In the genomic region with DNA sequence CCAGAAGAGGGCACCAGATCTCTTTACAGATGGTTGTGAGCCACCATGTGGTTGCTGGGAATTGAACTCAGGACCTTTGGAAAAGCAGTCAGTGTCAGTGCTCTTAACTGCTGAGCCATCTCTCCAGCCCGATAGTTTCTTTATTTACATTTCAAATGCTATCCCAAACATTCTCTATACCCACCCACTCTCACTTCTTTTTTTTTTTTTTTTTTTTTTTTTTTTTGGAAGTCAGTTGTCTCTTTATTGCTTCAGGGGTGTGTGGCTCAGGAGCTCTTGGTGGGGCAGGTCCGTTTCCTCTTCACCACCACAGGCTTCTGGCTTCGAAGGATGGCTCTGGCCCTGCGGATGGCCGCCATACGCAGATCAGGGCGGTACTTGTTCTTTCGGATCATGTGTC, we compare ENCODE assay signal across 10 mouse cellular contexts. TPM values are rescaled to one million over a fixed set of nuclear protein-coding genes. Genes with fewer than 3 reads are reported as not detected.
DNase-seq lines count a peak whose midpoint lies in the region; TF ChIP-seq lines count a peak whose summit lies in the region.
"Not testable (repeated sequence)": the region's sequence is repeated elsewhere in the genome, so short reads cannot be mapped to it uniquely, and the experiment has no call there.
"Had no signal": no experiment of that assay in that cellular context is flagged by ENCODE, and none has a peak within 500 bp of the region (broad histone marks: within the 10 kb centered on the region; RNA-seq: fewer than 3 reads in every experiment).

No protein-coding gene starts in this region.

- not testable (repeated sequence) for TF ChIP-seq POLR2A in ES-Bruce4 (IDR thresholded peaks at IDR 0.05; ENCODE audit: insufficient read depth, low read length); testis, adult 2 months (IDR thresholded peaks at IDR 0.05; ENCODE audit: control insufficient read depth, low read depth, low read length)

- not testable (repeated sequence) for H3K9me3 ChIP-seq in E14TG2a.4 (ENCODE audit: low read length); ES-Bruce4 (replicated peaks; ENCODE audit: control insufficient read depth, insufficient read depth, low read length, poor library complexity, severe bottlenecking); ES-E14 (ENCODE audit: control insufficient read depth, insufficient read depth, low read depth, low read length)

- H3K27me3 ChIP-seq in E14TG2a.4 (ENCODE audit: insufficient read depth, low read length); ES-Bruce4 (ENCODE audit: control insufficient read depth, insufficient read depth, low read length, poor library complexity, severe bottlenecking); testis, adult 2 months (ENCODE audit: control insufficient read depth, insufficient read depth, low read length): not testable (repeated sequence)

- H3K4me1 ChIP-seq in E14TG2a.4 (replicated peaks; ENCODE audit: low read depth, low read length); ES-Bruce4 (ENCODE audit: control insufficient read depth, insufficient read depth, low read length); ES-E14 (ENCODE audit: control insufficient read depth in 2 of 2, insufficient read depth in 2 of 2, low read length in 2 of 2, poor library complexity in 1 of 2); testis, adult 2 months (ENCODE audit: control insufficient read depth, insufficient read depth, low read length): not testable (repeated sequence)

- H3K36me3 ChIP-seq in E14TG2a.4 (ENCODE audit: insufficient read depth, low read length); ES-Bruce4 (ENCODE audit: control insufficient read depth, insufficient read depth, low read length, poor library complexity, severe bottlenecking); ES-E14 (ENCODE audit: control insufficient read depth, insufficient read depth, low read length, poor library complexity, severe bottlenecking); testis, adult 2 months (ENCODE audit: control insufficient read depth, insufficient read depth, low read length): not testable (repeated sequence)

- H3K4me3 ChIP-seq in E14TG2a.4 (replicated peaks; ENCODE audit: low read length) (peak overlapping the region; percentile 37), ES-Bruce4 (ENCODE audit: low read depth, low read length) (peak overlapping the region; percentile 69), ES-E14 (ENCODE audit: insufficient read depth in 1 of 2, low read depth in 1 of 2, low read length in 2 of 2, poor library complexity in 1 of 2, severe bottlenecking in 1 of 2) (peak overlapping the region in 1 of 2 experiments; percentile 41; a peak in 1 of 4 replicates)
- peak overlapping the region; percentile 15 for H3K4me3 ChIP-seq in testis, adult 2 months (ENCODE audit: control insufficient read depth, low read depth, low read length)

- not testable (repeated sequence) for H3K27ac ChIP-seq in ES-Bruce4 (ENCODE audit: insufficient read depth, low read length); ES-E14 (ENCODE audit: insufficient read depth, low read depth, low read length, poor library complexity, severe bottlenecking); testis, adult 2 months (ENCODE audit: control insufficient read depth, insufficient read depth, low read depth, low read length)

- TF ChIP-seq EP300 in ES-Bruce4 (IDR thresholded peaks at IDR 0.05; ENCODE audit: insufficient read depth, low read depth, low read length) = not testable (repeated sequence)

- in situ Hi-C loops in ES-E14 (cut with MboI; ENCODE audit: low sequenced_read_pairs in 2 of 2, unreplicated experiment in 2 of 2) = loop anchor here (5.0 kb wide), 1 partner anchor 174 kb away; no protein-coding TSS in a partner anchor

- DNase-seq in ES-CJ7 (ENCODE audit: low read depth, low spot score) (peak; percentile 35), R1 (ENCODE audit: low read depth, low spot score) (peak; percentile 53), ZHBTc4 (ENCODE audit: low read depth, low spot score) (peak; percentile 56)
- DNase-seq in ES-E14 (ENCODE audit: low read depth, low spot score) = not testable (repeated sequence)
- peak; percentile 79 for DNase-seq in heart, adult 11 months

- TF ChIP-seq CTCF in E14TG2a.4 (conservative IDR thresholded peaks at IDR 0.05; ENCODE audit: low read length) = peak; percentile 44
- not testable (repeated sequence) for TF ChIP-seq CTCF in ES-Bruce4 (IDR thresholded peaks at IDR 0.05; ENCODE audit: low read depth, low read length); testis, adult 2 months (IDR thresholded peaks at IDR 0.05; ENCODE audit: control insufficient read depth, insufficient read depth, insufficient replicate concordance, low read depth, low read length)

- peak overlapping the region; percentile 72 for H3K9ac ChIP-seq in ES-Bruce4 (ENCODE audit: low read depth, poor library complexity, severe bottlenecking)
- H3K9ac ChIP-seq in ES-E14 (ENCODE audit: insufficient read depth, low read depth, low read length, poor library complexity, severe bottlenecking) = not testable (repeated sequence)

TF ChIP-seq in ES-E14, 5 proteins besides CTCF, POLR2A, EP300 and RAD21:
- peak; percentile 85; the same call in 1 of the 2 replicates for TF ChIP-seq ZNF384 (IDR thresholded peaks at IDR 0.05; ENCODE audit: low read depth, low read length)
- peak; percentile 24; the same call in 1 of the 2 replicates for TF ChIP-seq ZC3H11A (IDR thresholded peaks at IDR 0.05; ENCODE audit: borderline replicate concordance, low read depth, low read length)
TF ChIP-seq in ES-E14: peak in this region for 2; not testable (repeated sequence) for 3.

RNA-seq across cellular contexts. Expression of a gene that starts 8.3 kb away (rescaled TPM):
- 19.5 and 20.1 TPM in 2 replicates for polyA plus RNA-seq in ES-Bruce4 (2011; ENCODE audit: insufficient read depth, insufficient read length, low read depth, missing spikeins)
- total RNA-seq in ES-E14 (2012; rRNA removed) = 17.0 and 22.0 TPM in 2 replicates
- 0.15 and 0.18 TPM in 2 replicates for polyA plus RNA-seq in testis, adult 2 months (2012; rRNA removed)
- polyA plus RNA-seq: adrenal gland, adult 2 months; Patski had no signal

Comparison
In these comparisons a context has a peak if more than half of its experiments do, and no peak if none do; other contexts are left out.
1. RNA of a gene that starts 8.3 kb away (polyA plus RNA-seq): 19.5 to 20.1 TPM in ES-Bruce4; 0.15 to 0.18 TPM in testis, adult 2 months; every median in the first group is over 10 times any median in the second.